Mouse (Mus musculus) right cerebral cortex, adult 2 months (tissue): ENCODE data around the gene Pitpnc1.
"Not testable (repeated sequence)": the region's sequence is repeated elsewhere in the genome, so short reads cannot be mapped to it uniquely, and the experiment has no call there.

Experiments used
- DNase-seq, 2 experiments: peaks; one replicate each; pipeline ENCODE4 v3.0.0; 2021 to 2022; ENCODE audit warnings: low spot score in 2 of 2

Pitpnc1 gene

DNA sequence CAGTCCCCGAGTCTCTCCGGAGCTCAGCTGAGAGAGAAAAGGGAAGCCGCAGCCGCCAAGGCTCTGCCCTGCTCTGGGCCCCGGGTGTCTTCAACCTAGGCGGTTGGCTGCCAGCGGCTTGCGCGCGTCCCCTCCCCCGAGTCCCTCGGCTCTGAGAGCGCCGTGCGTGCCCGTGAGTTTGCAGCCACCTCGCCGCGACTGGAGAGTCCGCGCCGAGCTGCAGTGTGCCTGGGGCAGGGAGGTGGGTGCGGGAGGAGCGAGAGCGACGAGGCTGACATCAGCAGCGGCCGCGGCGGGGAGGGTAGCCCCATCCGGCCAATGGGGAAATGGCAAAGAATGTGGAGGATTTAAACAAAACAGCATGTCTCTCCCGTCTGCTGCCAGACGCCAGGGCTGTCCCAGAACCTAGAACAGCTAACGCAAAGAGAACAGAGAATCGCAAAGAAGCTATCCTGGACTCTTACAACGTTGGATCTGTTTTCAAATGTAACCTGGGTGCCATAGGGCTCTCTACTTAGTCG is at the start of gene Pitpnc1:
Pitpnc1 (minus strand) TSS at position 179 of the 521 bp plus-strand sequence.
- DNase-seq = peak; percentile 83 to 84

DNA sequence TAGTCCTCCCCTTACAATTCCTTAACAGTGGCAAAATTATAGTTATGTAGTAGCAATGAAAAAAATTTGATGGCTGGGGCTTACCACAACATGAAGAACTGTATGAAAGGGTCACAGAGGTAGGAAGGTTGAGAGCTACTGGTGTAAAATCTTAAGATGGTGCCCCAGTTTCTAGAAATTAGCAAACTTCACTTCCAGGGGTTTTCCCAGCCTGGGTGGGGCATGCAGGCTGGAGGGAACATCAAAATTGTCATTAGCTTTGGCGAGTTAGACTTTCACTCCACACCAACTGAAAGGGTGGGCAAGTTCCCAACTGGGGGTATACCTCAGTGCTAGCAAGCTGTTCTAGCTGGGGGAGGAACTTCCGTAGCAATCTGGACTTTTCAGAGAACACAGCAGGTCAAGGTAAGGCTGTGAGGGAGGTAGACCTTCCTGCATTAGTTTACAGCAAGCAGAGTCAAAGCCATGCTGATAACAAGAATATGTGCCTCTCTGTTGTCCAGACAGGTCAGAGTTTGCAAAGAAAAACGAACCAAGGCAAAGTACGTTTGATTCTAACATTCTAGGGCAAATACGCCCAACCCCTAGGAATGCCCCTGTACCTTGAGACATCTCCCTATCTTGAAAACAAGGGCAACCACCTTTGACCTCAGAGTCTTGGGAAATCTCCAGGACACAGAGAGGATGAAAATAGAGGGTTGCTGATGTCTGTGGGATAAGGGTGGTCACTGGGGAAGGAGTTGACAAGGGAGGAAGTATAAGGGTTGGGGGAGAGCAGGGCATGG is 48.3 kb upstream of the Pitpnc1 start:
- no peak for DNase-seq

DNA sequence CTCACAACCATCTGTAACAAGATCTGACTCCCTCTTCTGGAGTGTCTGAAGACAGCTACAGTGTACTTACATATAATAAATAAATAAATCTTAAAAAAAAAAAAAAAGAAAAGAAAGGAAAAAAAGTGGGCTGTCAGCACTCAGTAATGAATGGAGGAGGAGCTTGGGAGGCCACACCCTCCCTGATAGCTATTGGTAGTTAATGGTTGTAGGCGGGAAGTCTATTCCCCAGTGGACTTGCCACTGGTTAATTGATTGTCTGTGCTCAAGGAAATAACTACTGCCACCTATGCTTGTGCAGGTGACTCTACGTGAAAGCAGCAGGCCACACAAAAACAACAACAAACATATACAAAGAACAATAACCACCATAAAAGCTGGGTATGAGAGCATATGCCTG is 45.9 kb upstream of the Pitpnc1 start:
- DNase-seq = no peak

DNA sequence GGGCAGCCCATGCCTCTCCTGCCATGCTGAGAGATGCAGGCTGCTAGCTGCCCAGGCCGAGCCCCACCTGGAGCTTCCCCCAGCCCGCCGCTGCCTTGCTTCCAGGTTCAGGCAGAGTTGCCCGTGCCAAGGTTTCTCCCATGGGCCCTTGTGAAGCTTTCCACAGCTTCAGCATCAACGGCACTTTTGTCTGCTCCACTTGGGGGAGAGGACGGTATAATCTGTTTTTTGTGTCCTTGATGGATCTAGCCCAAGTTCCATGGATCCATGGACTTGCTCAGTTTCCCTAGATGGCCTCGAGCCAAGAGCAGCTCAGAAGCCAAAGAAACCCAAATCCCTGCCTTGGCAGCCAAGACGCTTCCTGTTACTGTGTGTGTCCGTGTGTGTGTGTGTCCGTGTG is 42.5 kb upstream of the Pitpnc1 start:
- DNase-seq = no peak

DNA sequence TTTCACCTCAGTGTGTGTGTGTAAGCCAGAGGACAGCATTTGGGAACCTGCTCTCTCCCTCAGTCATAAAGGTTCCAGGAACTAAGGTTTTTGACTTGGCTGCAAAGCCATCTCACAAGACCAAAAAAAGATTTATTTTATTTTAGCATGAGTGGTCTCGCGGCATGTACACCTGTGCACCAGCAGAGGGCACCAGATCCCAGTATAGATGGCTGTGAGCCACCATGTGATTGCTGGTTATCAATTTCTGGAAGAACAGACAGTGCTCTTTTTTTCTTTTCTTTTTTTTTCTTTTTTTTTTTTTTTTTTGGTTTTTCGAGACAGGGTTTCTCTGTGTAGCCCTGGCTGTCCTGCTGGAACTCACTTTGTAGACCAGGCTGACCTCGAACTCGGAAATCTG is 41.5 kb upstream of the Pitpnc1 start:
- DNase-seq = peak; percentile 72 to 73

DNA sequence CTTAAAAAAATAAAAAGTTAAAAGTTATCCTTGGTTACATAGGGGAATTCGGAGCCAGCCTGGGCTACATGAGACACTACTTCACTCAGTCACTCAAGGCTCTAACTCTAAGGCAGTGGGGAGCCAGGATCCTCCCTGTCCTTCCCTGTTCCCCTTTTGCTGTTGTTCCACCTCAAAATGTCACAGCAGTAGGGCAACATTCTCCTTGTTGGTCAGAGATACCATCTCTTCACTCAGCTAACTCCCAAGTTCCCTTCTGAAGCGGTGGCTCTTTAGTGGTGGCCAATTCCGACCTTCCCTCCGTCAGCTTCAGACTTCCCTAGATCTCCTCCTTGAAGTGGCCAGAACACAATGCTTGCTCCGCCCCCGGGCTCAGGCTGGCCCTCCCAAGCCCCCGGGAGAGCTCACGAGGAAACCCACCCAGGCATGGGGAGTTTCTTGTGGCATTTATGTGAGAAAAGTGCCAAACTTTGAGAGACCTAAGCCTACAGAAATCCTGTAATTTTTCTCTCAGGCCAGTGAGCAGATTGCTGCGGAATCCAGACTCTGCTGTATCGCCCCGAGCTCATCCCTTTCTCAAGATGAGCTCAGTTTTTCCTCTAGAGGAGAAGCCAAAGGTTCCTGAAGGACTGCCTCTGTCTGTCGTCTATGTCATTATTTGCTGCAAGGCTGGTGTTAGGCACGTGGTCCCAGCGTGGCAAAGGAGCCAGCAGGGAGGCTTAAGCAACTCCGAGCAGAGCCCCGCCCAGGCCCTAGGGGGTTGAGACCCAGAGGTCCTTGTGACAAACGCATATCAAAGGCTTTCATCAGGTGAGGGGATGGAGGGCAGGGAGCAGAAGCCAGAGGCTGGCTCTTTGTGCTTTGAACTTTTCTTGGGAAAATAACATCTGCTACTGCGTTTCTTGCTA is 40.1 kb upstream of the Pitpnc1 start:
- DNase-seq = no peak

DNA sequence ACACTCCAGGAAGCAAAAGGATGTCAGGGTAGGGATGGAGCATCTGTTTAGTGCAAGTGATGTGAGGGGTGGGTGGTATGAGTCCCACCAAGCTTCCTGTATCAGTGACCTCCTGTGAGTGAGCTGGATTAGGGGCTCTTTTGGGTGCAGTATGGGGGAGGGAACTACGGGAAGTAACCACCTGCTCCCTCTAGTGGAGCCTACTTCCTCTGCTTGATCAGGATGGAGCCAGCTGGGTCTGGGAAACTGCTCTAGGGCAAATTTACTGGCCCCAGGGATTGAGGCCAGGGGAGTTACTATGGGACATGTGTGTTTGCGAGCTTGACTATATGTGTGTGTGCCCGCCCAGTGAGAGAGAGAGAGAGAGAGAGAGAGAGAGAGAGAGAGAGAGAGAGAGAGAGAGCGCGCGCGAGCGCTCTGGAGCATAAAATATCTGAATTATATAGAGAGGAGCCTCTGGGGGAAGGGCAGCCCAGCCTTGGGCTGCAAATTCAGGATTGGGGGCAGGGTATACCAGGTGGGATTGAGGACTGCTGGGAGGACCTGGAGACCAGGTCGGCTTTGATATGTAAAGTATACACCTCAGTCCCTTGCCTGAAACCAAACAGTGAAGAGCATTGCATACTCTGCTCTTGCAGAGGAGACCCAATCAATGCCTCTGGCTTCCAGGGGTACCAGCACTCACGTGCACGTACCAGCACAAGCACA is 39.3 kb upstream of the Pitpnc1 start:
- no peak for DNase-seq

DNA sequence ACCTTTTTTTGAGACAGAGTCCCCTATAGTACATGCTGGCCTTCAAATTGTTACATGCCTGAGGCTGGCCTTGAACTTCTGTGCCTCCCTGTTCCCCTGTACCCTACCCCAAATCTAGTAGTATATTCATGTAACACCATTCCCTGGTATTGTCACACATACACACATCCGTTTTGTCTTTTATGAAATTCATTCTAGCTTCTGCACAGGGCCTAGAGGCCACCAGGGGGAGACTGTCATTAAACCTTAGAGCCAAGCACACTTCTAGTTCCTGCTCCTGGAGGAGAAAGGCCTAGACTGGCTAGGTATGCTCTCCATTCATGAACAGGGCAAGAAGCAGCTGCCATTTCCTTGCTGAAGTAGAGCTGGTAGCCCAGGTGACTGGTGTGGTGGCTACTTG is 35.8 kb upstream of the Pitpnc1 start:
- no peak for DNase-seq

DNA sequence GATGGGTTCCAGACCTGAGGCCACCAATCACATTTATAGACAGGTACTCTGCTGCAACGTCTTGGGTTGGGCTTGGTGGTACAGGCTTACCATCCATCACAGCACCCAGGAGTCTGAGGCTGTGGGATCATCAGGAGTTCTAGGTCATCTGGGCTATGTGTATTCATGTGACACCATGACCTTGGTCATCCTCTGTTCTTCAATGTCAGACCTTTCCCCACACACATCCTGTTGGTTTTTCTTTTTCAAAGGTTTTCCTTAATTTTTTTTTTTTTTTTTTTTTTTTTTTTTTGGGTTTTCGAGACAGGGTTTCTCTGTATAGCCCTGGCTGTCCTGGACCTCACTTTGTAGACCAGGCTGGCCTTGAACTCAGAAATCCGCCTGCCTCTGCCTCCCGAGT is 33.9 kb upstream of the Pitpnc1 start:
- not testable (repeated sequence) for DNase-seq

DNA sequence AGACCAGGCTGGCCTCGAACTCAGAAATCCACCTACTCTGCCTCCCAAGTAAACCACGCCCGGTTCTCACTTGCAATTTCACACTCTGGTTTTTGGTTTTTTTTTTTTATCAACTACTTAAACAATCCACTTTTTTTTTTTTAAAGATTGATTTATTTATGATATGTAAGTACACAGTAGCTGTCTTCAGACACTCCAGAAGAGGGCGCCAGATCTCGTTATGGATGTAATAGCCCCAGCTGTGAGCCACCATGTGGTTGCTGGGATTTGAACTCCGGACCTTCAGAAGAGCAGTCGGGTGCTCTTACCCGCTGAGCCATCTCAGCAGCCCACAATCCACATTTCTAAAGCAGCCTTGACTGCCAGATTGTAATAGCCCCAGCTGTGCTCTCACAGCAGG is 32.3 kb upstream of the Pitpnc1 start:
- no peak for DNase-seq

DNA sequence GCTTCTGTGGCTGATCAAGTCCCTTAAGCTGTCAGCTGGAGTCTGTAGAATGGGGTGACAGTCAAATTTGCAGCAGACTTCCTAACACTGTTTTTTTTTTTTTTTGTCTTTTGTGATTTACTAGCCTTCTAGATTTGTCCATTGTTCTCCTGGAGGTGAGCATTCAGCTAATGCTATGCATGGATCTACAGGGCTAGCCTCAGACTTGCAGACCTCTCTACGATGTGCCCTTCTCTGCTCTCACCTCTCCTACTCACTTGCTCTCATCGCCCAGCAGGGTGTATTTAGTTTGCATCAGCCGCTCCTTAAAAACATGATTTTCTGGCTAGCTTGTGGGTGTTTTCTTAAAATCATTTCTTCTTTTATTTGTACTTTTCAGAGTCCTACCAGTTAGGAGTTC is 13.8 kb upstream of the Pitpnc1 start:
- no peak for DNase-seq

DNA sequence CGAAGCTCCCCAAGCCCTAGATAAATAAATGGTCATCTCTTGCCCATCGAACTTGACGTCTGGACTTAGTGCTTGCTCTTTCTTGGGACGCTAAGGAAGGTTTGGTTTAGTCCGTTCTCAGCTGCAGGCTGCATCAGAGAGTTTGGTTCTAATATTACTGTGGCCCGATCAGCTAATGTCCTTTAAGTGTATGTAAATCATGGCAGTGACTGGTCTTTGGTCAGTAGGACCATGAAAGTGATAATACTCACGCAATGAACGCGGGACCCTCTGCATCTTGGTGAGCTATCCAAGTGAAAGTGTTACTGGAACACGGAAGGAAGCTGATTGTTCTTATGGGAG is 9.3 kb upstream of the Pitpnc1 start:
- DNase-seq = no peak

DNA sequence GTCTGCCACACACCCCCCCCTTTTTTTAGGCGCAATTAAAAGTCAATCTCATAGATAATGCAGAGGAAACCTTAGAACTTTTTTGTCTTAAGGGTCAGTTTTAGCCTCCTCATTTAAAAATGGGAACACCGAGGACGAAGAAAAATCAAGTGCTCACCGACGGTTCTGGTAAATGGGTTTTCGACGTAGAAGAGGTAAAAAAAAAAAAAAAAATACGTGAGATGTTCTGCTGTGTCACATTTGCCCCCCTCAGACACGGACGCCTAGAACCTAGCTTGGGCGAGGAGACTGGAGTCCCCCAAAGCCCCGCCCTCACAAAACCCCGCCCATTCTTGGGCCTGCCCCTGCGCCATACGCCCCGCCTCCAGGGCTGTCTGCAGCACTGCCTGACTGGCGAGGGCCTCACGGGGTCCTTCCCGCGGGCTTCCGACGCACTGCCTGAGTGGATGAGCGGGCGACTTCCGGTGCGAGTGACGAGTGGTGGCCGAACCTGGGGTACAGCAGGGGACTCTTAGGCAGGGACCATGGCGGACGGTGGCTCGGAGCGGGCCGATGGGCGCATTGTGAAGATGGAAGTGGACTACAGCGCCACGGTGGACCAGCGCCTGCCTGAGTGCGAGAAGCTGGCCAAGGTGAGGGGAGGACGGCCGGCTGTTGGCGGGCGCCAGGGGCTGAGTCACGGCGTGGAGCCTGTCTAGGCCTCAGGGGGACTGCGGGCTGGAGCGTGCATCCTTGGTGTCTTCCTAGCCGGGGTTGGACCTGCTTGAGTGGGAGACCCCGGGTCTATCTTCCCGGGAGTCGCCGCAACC is 8.8 kb upstream of the Pitpnc1 start, which contains the start of gene Psmd12:
Psmd12 (plus strand) TSS at position 432 of the 809 bp plus-strand sequence.
- peak; percentile 91 to 93 for DNase-seq

DNA sequence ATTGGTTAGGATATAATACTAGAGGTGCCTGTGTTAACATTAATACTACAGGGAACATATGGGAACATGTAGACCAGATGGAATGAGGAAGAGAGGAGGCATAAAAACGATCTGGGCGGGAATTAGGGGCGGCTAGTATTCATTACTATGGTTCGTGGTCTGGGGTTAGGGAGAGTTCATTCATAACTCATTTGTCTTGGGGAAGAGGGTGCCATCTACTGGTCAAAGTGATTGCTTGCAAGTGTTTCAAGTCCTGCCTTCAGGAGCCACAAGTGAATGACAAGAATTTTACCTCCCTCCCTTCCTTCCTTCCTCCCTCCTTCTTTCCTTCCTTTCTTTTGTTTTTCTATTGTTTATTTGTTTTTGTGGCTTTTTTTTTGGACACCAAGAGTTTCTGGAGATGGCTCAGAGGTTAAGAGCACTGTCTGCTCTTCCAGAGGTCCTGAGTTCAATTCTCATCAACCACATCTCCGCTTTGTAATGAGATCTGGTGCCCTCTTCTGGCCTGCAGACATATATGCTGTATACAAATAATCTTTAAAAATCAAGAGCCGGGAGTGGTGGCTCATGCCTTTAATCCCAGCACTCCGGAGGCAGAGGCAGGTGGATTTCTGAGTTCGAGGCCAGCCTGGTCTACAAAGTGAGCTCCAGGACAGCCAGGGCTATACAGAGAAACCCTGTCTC is 2.8 kb upstream of the Pitpnc1 start:
- peak; percentile 57 to 62 for DNase-seq

DNA sequence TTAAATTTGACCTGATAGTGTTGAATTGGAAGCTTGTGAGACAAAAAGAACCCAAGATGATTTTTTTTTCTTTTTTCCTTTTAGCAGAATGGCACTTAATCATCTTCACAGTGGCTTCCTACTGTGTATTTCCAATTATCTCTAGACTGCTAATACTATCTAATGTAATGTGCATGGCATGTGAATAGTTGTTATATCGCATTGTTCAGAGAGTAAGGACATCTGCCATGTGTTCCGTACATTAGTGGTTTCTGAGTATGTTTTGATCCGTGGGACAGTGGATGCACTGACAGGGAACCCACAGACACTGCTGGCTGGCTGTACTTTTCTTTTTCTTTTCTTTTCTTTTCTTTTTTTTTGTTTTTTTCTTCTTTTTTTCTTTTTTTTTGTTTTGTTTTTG is 1.8 kb upstream of the Pitpnc1 start:
- no peak for DNase-seq

DNA sequence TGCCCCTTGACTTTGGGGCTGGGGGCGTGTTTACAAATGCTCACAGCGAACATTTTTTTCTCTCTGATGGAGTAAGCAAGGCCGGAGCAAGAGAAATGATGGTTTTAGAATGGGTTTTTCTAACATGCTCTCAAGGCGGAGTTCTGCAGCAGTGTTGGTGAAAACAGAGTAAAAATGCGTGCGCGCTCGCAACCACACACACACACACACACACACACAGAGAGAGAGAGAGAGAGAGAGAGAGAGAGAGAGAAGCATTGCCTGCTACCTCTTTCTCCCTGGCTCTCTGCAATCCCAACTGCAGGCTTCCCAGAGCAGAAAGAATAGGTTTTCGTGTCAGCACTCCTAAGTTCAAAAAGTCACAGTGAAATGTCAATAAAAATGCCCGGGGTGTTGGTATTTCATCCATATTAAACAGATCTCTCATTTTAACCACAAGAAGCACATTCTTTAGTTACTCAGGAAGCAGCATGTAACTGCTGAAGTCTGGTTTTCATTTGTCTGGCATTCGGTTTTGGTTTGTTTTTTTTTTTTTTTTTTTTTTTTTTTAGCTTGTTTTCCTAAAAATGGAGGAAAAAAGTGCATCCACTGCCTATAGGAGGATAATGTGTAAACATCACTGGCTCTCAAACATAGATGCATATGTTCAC is 697 bp upstream of the Pitpnc1 start:
- DNase-seq = no peak

DNA sequence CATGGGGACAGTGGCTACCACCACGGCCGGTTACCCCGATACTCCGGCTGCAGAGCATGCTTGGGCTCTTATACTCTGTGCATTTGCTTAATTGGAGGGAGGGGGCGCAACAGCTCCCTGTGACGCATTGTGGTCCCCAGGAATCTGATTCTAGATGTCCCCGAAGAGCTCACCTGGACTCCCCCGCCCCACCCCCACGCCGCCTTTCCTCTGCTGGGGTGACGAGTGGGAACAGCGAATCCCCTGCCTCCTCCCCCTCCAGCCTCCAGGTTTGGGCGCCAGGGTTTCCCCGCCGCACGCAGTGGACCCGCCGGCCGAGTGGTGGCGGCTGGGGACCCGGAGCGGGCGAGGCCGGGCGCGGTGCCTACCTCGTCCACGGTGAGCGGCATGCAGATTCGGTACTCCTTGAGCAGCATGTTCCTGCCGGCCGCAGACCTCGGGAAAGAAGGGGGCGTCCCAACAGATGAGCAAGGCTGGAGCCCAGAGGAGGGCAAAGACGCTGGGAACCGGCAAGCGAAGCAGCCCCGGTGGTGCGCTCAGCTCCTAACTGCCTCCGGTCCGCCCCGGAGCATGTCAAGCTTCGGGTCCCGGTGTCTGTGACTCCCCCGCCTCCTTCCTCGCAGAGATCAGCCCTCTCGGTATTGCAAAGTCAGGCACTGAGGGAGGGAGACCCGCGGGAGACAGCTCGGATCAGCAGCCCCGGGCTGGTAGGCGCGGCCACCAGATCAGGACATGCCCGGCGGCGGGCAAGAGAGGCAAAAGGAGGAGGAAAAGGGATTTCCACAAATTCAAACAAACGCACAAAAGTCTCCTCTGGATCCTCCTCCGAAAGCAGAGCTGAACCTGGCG is 752 bp downstream of the Pitpnc1 start:
- DNase-seq = peak; percentile 35 to 55

DNA sequence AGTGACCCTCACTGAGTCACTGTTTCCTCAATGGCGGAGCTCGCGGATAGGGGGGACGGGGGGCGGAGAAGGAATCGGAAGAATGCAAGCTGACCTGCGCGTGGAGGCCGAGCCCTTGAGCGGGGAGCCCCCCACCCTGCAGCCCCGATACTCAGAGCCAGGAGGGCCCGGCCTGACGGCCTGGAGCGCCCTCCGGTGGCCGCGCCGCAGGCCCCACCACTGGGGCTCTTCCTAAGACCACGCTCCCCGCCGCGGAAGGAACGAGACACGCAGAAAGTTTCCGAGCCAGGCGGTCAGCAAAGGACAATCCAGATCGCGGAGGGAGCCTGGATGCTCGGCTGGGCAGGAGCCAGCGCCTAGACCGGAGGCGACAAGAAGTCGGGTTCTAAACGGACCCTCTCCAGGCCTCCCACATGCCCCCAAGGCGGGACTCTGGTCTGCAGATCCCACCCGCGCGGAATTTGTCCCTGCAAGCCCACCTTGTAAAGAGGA is 1.4 kb downstream of the Pitpnc1 start:
- peak; percentile 68 to 79 for DNase-seq
